8 mouse cellular contexts compared by ENCODE assay signal in the genomic region with DNA sequence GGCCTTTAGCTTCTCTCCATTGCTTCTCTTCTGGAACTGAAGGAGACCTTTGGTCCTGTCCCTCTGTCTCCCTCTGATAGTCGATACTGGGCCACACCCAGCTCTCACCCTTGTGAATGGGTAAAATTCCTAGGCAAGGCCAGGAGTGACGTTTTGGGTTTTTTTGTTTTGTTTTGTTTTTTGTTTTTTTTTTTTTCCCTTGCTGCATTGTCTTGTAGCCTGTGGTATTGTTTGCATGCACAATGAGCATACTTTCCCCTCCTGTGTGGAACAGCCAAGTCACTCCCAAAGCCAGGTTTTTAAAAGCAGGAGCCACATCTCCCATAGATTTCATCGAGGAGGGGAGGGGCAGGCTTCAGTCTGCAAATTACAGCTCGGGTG. TPM values are rescaled to one million over a fixed set of nuclear protein-coding genes. Genes with fewer than 3 reads are reported as not detected.
DNase-seq lines count a peak whose midpoint lies in the region; ATAC-seq lines count a peak whose summit lies in the region.
"Had no signal": no experiment of that assay in that cellular context is flagged by ENCODE, and none has a peak within 500 bp of the region (broad histone marks: within the 10 kb centered on the region; RNA-seq: fewer than 3 reads in every experiment).

No protein-coding gene starts in this region.

- H3K4me2 ChIP-seq in heart, embryonic 15.5 days: peak overlapping the region; percentile 37
- peak overlapping the region; percentile 12; the same call in 1 of the 2 replicates for H3K4me2 ChIP-seq in midbrain, embryonic 16.5 days (ENCODE audit: low read length)
- peak overlapping the region; percentile 18 for H3K4me2 ChIP-seq in intestine, embryonic 15.5 days (replicated peaks)

- H3K27ac ChIP-seq in heart, embryonic 15.5 days: peak overlapping the region; percentile 75
- no peak overlapping the region for H3K27ac ChIP-seq in midbrain, embryonic 16.5 days (ENCODE audit: low read length)
- no peak overlapping the region for H3K27ac ChIP-seq in midbrain, embryonic 10.5 days (replicated peaks)
- no peak overlapping the region for H3K27ac ChIP-seq in intestine, embryonic 15.5 days

- 0 out of 2 replicates have a peak overlapping the region, but pooled peaks have one; percentile 20 for H3K9ac ChIP-seq in heart, embryonic 15.5 days
- no peak overlapping the region for H3K9ac ChIP-seq in midbrain, embryonic 16.5 days (ENCODE audit: low read depth, low read length)
- H3K9ac ChIP-seq in intestine, embryonic 15.5 days: no peak overlapping the region

- ATAC-seq in heart, embryonic 15.5 days (replicated peaks; ENCODE audit: insufficient number of reproducible peaks, insufficient read depth, low FRiP score, low read depth): no peak
- no peak for ATAC-seq in midbrain, embryonic 16.5 days
- no peak for ATAC-seq in intestine, embryonic 15.5 days

- no peak for DNase-seq in heart, postnatal 14 days
- DNase-seq in midbrain, embryonic 10.5 days (ENCODE audit: low spot score): no peak
- no peak for DNase-seq in adrenal gland, adult 18-20 months (ENCODE audit: low spot score in 2 of 2)
- DNase-seq in adrenal gland, postnatal 14 days: no peak

- no peaks in the 10 kb centered on the region for H3K36me3 ChIP-seq in heart, embryonic 15.5 days
- H3K36me3 ChIP-seq in midbrain, embryonic 16.5 days (ENCODE audit: control insufficient read depth, insufficient read depth, low read length): no peaks in the 10 kb centered on the region
- H3K36me3 ChIP-seq in midbrain, embryonic 10.5 days: no peaks in the 10 kb centered on the region
- H3K36me3 ChIP-seq in intestine, embryonic 15.5 days: no peaks in the 10 kb centered on the region
- H3K36me3 ChIP-seq: G1E had no signal

- no peak overlapping the region for H3K4me3 ChIP-seq in heart, embryonic 15.5 days
- no peak overlapping the region for H3K4me3 ChIP-seq in midbrain, embryonic 16.5 days (ENCODE audit: low read depth, low read length)
- no peak overlapping the region for H3K4me3 ChIP-seq in midbrain, embryonic 10.5 days
- H3K4me3 ChIP-seq in intestine, embryonic 15.5 days (replicated peaks): no peak overlapping the region

- peaks cover 20% of the 10 kb centered on the region for H3K4me1 ChIP-seq in heart, embryonic 15.5 days (replicated peaks)
- H3K4me1 ChIP-seq in midbrain, embryonic 16.5 days (ENCODE audit: control insufficient read depth, insufficient read depth, low read length): no peaks in the 10 kb centered on the region
- peaks cover 15% of the 10 kb centered on the region for H3K4me1 ChIP-seq in midbrain, embryonic 10.5 days
- H3K4me1 ChIP-seq in intestine, embryonic 15.5 days (replicated peaks): peaks cover 5% of the 10 kb centered on the region; the same call in 1 of the 2 replicates

- H3K27me3 ChIP-seq in heart, embryonic 15.5 days: no peaks in the 10 kb centered on the region
- H3K27me3 ChIP-seq in midbrain, embryonic 16.5 days (ENCODE audit: control insufficient read depth, insufficient read depth, low read depth, low read length): no peaks in the 10 kb centered on the region
- H3K27me3 ChIP-seq in midbrain, embryonic 10.5 days (ENCODE audit: low read depth, poor library complexity, severe bottlenecking): no peaks in the 10 kb centered on the region
- no peaks in the 10 kb centered on the region for H3K27me3 ChIP-seq in intestine, embryonic 15.5 days (replicated peaks)

- no peaks in the 10 kb centered on the region for H3K9me3 ChIP-seq in heart, embryonic 15.5 days (replicated peaks)
- H3K9me3 ChIP-seq in midbrain, embryonic 16.5 days (replicated peaks; ENCODE audit: control insufficient read depth, low read length, poor library complexity, severe bottlenecking): no peaks in the 10 kb centered on the region
- no peaks in the 10 kb centered on the region for H3K9me3 ChIP-seq in midbrain, embryonic 10.5 days (replicated peaks)
- no peaks in the 10 kb centered on the region for H3K9me3 ChIP-seq in intestine, embryonic 15.5 days
- H3K9me3 ChIP-seq: G1E had no signal

- WGBS in heart, embryonic 15.5 days: 39% methylated on average over 4 of the region's 4 CpGs
- WGBS in midbrain, embryonic 16.5 days: 51% methylated on average over 4 of the region's 4 CpGs
- WGBS in midbrain, embryonic 10.5 days: 60% methylated on average over 4 of the region's 4 CpGs
- WGBS in intestine, embryonic 15.5 days: 35% methylated on average over 4 of the region's 4 CpGs

- intact Hi-C loops in heart, postnatal 14 days (cut with DNase I): loop anchor here (5.0 kb wide), 1 partner anchor 72 kb away; no protein-coding TSS in a partner anchor

RNA-seq across cellular contexts. Expression of a gene that starts 16.0 kb away (rescaled TPM):
- polyA plus RNA-seq in heart, embryonic 15.5 days (2015; fragmentation: Nextera tagmentation; extraction: Ambion mirVana): 14.0 and 14.8 TPM in 2 replicates
- total RNA-seq in heart, postnatal 14 days (2021): 10 to 100 TPM; 22.9 to 25.9 TPM
- 16.9 and 18.2 TPM in 2 replicates for polyA plus RNA-seq in midbrain, embryonic 16.5 days (2015; fragmentation: Nextera tagmentation; extraction: Ambion mirVana)
- 6.0 and 6.1 TPM in 2 replicates for polyA plus RNA-seq in midbrain, embryonic 10.5 days (2016; fragmentation: Nextera tagmentation; extraction: Ambion mirVana)
- polyA plus RNA-seq in intestine, embryonic 15.5 days (2015; fragmentation: Nextera tagmentation; extraction: Ambion mirVana): 4.4 and 5.8 TPM in 2 replicates
- 100 to 1,000 TPM in 1 of 2 experiments, 10 to 100 TPM in 1; 31.3 to 113 TPM for total RNA-seq in adrenal gland, adult 18-20 months (2021)
- 21.9 and 28.4 TPM in 2 replicates for total RNA-seq in adrenal gland, postnatal 14 days (2021)
- polyA plus RNA-seq: G1E had no signal
